Mouse (Mus musculus) Patski (cell line): ENCODE results near the gene Sbno2. TPM values are rescaled to one million over a fixed set of nuclear protein-coding genes. Genes with fewer than 3 reads are reported as not detected.

Experiments
- ATAC-seq: fragments of 100-300 bp; one replicate; pipeline ENCODE4 v1.8.0; 2021
- CTCF ChIA-PET: fragments of 350-600 bp; sonication (Branson Sonifier 250); formaldehyde crosslinking; loops from one replicate; lab custom pipeline; 2022; ENCODE audit warnings: inconsistent platforms; lab: Charles Lee
- POLR2A ChIA-PET: fragments of 350-600 bp; sonication (Branson Sonifier 250); formaldehyde crosslinking; loops from one replicate; lab custom pipeline; 2022; ENCODE audit warnings: antibody characterized with exemption, inconsistent platforms; lab: Charles Lee
- DNase-seq: peaks from one replicate; pipeline ENCODE4 v3.0.0-alpha.2; 2011; ENCODE audit warnings: low read depth, low spot score
- H3K27me3 ChIP-seq: fragments of 371-371 bp; one replicate; pipeline ENCODE4 v1.5.1; 2021
- CTCF ChIP-seq: fragments of 100-300 bp; IDR thresholded peaks from one replicate; pipeline ENCODE4 v1.5.1; 2021
- in situ Hi-C: fragments of 300-500 bp; cut with MboI; formaldehyde crosslinking; loops from 3 replicates; pipeline ENCODE4 v1.11.1; 2018; ENCODE audit warnings: low pct_unique_long_range_greater_than_20kb, mixed read lengths
- polyA plus RNA-seq: library from polyadenylated mRNA; unstranded; gene quantifications from one replicate; pipeline ENCODE4 v1.2.3, GENCODE M21; 2021

Sbno2 gene
- polyA plus RNA-seq, 1 experiment from 2014 or later = 181 TPM

DNA sequence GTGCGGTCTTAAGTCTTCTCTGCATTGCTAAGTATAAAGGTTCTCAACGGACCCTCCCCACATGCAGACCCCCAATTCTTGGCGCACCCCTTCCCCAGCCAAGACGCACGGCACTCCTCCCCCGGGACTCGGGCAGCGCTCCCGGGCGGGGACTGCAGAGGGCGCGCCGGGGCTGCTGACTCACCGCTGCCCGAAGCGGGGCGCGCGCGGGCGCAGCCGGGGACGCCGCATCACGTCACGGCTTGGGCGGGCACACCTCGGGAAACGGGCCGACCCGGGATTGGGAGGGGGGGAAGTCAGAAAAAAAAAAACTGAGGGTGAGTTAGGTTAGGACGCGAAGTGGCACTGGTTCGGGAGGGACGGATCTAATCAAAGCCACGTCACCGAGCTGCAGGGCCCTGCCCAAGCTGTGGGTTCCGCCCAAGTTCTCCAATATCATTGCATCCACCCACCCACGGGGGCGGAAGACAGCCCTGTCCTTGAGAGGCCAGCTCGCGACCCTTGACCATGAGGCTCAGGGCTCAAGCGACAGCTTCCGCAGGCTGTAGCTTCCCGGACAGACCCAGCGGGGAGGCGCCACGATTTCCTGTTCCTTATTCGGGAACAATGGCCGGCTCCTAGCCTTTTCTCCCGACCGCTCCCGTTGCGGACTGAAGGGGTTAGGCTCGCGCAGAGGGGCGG, 43.4 kb upstream of the Sbno2 start:
- POLR2A ChIA-PET = interaction anchor here (1.0 to 15.5 kb wide), 2 partner anchors 8 to 14 kb away, joined by 4 to 191 read pairs; partner anchors contain the start of gene Cirbp
- CTCF ChIA-PET = interaction anchor here (1.6 kb wide), 1 partner anchor 17 kb away, joined by 9 read pairs; the partner anchor contains the start of gene Cirbp
- no peaks in the 10 kb centered on the region for H3K27me3 ChIP-seq
- no peak for TF ChIP-seq CTCF
- in situ Hi-C loops = no loop called here
- ATAC-seq (peak; percentile 4), DNase-seq (no peak)

DNA sequence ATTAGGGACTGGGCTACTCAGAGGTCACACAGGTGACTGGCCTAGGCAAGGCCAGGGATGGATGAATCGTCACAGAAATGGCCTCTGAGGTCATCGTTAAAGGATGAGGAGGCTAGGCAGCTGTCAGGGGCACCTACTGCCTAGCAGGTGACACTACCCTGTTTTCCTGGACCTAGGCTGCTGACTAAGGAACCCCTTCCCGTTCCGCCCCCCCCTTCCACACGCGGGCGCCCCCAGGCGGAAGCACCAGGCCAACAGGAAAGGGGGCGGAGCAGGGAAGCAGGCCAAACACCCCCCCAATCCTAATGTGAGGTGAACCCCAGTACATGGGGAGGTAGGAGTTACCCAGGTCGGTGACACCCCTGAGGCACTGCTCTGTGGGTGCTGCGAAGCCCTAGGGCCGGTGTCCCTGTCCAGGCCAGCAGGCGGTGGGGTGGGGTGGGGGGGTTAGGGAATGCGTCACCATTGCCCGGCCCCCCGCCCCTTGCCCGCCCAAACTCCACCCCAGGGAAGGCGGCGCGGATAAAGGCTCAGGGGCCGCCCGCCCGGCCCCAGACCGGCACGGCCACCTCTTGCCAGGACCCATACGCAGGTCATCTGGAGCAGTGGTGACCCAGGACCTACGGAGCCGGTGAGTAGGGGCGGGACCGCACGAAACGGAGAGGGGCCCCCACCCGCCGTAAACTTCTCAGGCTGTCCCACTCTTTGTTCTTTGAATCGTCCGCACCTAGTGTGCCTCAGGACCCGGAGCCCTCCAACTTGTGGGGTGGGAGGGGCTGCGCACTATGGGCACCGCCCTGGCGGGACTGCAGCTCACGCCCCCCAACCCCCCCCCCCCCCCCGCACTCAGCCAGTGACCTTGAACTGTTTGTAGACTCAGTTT, 42.6 kb upstream of the Sbno2 start, which contains the start of gene Midn:
Midn (plus strand) TSS at position 554 of the 883 bp plus-strand sequence.
- H3K27me3 ChIP-seq = no peaks in the 10 kb centered on the region
- TF ChIP-seq CTCF = no peak
- POLR2A ChIA-PET = interaction anchor here (1.0 to 15.5 kb wide), 2 partner anchors 9 to 15 kb away, joined by 4 to 191 read pairs; partner anchors contain the start of gene Cirbp
- CTCF ChIA-PET = interaction anchor here (1.2 to 5.6 kb wide), 3 partner anchors 18 to 161 kb away, joined by 3 to 58 read pairs (median 9); partner anchors contain the start of gene Cirbp
- ATAC-seq = peak; percentile 16
- in situ Hi-C loops = no loop called here
- no peak for DNase-seq

DNA sequence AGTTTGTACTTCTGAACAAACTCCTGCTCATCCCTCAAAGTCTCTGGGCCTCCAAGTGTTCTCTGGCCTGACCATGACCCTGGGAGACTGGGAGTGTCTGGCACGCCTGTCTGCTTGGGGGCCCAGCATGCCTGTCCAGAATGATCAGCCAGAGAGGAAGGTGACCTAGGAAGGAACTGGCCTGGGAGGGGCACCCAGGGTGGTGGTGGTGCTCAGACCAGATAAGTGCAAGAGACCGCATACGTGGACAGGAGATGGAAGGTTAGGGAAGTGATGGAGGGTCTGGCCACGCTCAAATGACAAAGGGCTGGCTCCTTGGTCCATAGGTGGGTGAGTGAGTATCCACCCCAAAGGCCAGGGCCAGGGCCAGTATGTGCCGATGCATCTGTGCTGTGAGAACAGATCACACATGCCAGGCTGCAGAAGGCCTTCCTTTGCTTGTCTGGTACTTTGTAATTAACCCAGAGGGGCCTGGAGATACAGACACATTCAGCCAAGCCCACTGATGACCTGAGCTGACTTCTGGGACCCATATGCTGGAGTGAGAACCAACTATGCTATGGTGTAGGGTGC, 41.9 kb upstream of the Sbno2 start:
- ATAC-seq = no peak

DNA sequence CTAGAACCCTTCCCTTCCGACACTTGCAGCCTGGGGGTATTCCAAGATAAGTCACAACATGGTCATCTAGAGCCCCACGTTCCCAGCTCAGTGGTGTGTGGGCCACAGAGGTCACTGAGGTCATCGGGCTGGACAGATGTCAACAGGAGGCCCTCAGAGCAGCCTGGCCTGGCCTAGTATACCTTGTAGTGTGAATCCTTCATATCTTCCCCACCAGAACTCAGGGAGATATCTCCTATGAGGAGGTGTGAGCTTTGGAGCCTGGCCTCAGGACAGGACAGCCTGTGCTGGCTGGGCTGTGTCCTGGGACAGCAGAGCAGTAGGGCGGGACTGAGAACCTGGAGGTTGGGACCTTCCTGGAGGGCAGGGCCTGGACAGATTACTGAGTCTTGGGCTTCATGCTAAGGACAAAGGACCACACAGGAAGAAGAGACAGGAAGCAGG, 41.2 kb upstream of the Sbno2 start:
- CTCF ChIA-PET = interaction anchor here (1.1 to 5.6 kb wide), 4 partner anchors 8 to 162 kb away, joined by 3 to 58 read pairs (median 4); partner anchors contain the start of genes Cirbp and Tmem259
- DNase-seq (no peak), ATAC-seq (no peak)
- POLR2A ChIA-PET = interaction anchor here (1.4 to 15.5 kb wide), 3 partner anchors 9 to 30 kb away, joined by 3 to 191 read pairs (median 8); partner anchors contain the start of gene Cirbp
- no peaks in the 10 kb centered on the region for H3K27me3 ChIP-seq
- TF ChIP-seq CTCF = no peak
- in situ Hi-C loops = no loop called here

More for the DNA sequence above, 41.9 kb upstream of the Sbno2 start:
- no peaks in the 10 kb centered on the region for H3K27me3 ChIP-seq
- CTCF ChIA-PET = interaction anchor here (1.1 to 5.6 kb wide), 3 partner anchors 18 to 163 kb away, joined by 3 to 58 read pairs (median 4); partner anchors contain the start of genes Cirbp and Tmem259
- no peak for TF ChIP-seq CTCF
- no peak for DNase-seq
- in situ Hi-C loops = no loop called here
- POLR2A ChIA-PET = interaction anchor here (1.4 to 15.5 kb wide), 3 partner anchors 9 to 30 kb away, joined by 3 to 191 read pairs (median 8); partner anchors contain the start of gene Cirbp

DNA sequence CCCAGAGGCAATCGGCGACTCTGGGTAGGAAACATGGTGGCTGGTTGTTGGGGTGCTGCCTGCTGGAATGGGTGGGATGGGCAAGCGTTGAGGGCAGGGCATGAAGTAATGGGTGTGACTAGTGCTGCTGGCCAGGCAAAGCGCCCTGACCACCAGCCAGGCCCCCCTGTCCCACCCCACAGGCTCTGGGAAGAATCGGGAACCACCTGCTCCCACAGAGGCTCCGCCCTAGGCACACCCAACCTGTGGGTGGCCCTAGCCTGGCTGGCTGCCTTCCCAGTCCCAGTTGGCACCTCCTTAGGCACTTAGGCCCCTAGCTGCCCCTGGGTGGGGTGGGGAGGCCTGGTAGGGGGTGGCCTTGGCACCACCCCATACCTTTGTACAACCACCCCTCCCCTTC, 40.5 kb upstream of the Sbno2 start:
- CTCF ChIA-PET = interaction anchor here (1.1 to 5.6 kb wide), 4 partner anchors 9 to 161 kb away, joined by 3 to 58 read pairs (median 4); partner anchors contain the start of genes Cirbp and Tmem259

DNA sequence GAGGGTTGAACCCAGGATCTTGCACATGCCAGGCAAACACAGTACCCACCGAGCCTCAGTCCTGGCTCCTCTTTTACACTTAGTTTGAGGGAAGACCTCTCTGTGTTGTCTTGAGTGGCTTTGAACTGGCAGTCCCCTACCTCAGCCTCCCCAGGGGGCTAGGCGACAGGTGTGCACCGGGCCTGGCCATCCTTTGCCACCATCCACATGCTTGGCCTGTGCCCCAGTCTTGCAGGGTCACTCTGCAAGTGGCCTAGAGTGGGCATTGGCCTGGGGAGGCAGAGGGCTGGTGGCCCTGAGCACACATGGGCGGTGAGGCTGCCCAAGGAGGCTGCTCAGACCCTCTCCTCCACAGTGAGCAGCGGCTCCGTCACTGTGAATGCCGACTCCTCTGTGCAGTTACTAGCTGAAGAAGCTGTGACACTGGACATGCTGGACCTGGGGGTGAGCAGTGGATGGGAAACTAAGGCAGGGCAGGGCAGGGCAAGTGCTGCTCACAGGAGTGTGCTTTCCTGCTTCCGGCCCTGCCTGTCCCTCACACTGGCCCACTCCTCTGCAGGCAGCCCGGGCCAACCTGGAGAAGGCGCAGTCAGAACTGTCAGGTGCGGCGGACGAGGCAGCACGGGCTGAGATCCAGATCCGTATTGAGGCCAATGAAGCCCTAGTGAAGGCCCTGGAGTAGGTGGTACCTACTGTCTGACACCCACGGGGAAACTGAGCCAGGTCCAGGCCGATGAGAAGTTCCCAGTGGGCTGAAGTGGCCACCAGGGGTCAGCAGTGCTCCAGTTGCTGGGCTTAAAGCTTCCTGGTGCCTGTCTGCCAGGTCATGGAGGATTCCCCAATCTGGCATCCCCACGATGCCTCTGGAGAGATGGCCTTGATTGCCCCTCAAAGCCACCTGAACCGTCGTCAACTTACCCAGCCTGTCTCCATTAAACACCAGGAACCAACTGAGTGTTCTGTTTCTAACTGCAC, 39.8 kb upstream of the Sbno2 start:
- TF ChIP-seq CTCF = no peak
- DNase-seq (no peak), ATAC-seq (no peak)
- CTCF ChIA-PET = interaction anchor here (1.4 to 5.6 kb wide), 3 partner anchors 10 to 20 kb away, joined by 3 to 58 read pairs (median 5); partner anchors contain the start of gene Cirbp
- in situ Hi-C loops = loop anchor here (5.0 kb wide), 1 partner anchor 158 kb away; the partner anchor contains the start of gene Cnn2
- POLR2A ChIA-PET = interaction anchor here (2.4 to 15.5 kb wide), 2 partner anchors 11 to 18 kb away, joined by 8 to 191 read pairs; partner anchors contain the start of gene Cirbp
- H3K27me3 ChIP-seq = no peaks in the 10 kb centered on the region

More for the DNA sequence above, 40.5 kb upstream of the Sbno2 start:
- in situ Hi-C loops = no loop called here
- no peak for TF ChIP-seq CTCF
- POLR2A ChIA-PET = interaction anchor here (1.4 to 15.5 kb wide), 3 partner anchors 10 to 29 kb away, joined by 3 to 191 read pairs (median 8); partner anchors contain the start of gene Cirbp
- no peaks in the 10 kb centered on the region for H3K27me3 ChIP-seq
- DNase-seq (no peak), ATAC-seq (no peak)

DNA sequence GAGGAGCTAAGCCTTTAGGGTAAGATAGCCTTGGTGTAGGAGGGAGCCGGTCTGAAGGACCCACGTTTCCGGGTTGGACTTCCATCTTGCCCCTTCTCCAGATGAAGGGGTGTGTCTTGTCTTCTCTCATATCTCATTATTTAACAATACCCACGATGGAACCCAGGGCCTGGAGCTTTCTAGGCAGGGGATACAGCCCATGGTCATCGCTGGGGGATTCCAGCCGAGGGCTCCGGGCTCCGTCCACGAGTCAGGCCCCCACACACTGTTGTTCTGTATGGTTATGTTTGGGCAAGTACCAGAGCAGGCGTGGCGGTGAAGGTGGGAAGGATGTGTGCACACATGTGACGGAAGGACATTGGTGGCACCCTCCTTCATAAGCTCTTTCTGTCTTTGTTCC, 38.8 kb upstream of the Sbno2 start:
- no peak for ATAC-seq
- DNase-seq = no peak
- POLR2A ChIA-PET = interaction anchor here (0.7 to 15.5 kb wide), 2 partner anchors 19 to 35 kb away, joined by 3 to 191 read pairs; partner anchors contain the start of gene Cirbp
- CTCF ChIA-PET = interaction anchor here (5.2 to 5.6 kb wide), 2 partner anchors 21 to 158 kb away, joined by 46 to 58 read pairs; partner anchors contain the start of genes Cirbp and Tmem259
- no peaks in the 10 kb centered on the region for H3K27me3 ChIP-seq
- in situ Hi-C loops = loop anchor here (5.0 kb wide), 1 partner anchor 157 kb away; the partner anchor contains the start of gene Cnn2
- no peak for TF ChIP-seq CTCF

DNA sequence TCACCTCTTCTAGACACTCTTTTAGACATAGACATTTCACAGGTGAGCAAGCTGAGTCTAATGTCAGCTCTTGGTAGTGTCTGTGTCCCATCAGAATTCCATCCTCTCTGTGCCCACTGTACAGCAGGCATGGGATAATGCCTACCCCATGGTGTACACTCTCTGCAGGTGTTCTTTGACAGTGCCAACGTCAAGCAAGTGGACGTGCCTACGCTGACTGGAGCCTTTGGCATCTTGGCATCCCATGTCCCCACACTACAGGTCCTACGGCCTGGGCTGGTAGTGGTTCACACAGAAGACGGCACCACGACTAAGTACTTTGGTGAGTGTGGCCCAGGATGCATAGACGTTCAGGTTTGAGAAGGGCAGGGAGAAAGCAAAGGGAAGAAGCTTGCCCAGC, 38.3 kb upstream of the Sbno2 start:
- ATAC-seq (no peak), DNase-seq (no peak)
- no peak for TF ChIP-seq CTCF
- in situ Hi-C loops = loop anchor here (5.0 kb wide), 1 partner anchor 156 kb away; the partner anchor contains the start of gene Cnn2
- ChIA-PET POLR2A (interaction anchor here (0.7 to 15.5 kb wide), 4 partner anchors 19 to 156 kb away, joined by 3 to 191 read pairs (median 3); partner anchors contain the start of genes Cirbp and Cnn2), CTCF (interaction anchor here (5.2 to 5.6 kb wide), 2 partner anchors 22 to 158 kb away, joined by 46 to 58 read pairs; partner anchors contain the start of genes Cirbp and Tmem259)
- no peaks in the 10 kb centered on the region for H3K27me3 ChIP-seq
